Mouse (Mus musculus) thymus, postnatal 0 days (tissue): Measurements from ENCODE around the gene Gm45785. TPM values are rescaled to one million over a fixed set of nuclear protein-coding genes. Genes with fewer than 3 reads are reported as not detected.

Experiments
- DNase-seq: peaks from one replicate; pipeline ENCODE4 v3.0.0-alpha.2; 2015; ENCODE audit warnings: low spot score
- polyA plus RNA-seq: library from polyadenylated mRNA; unstranded; fragments of >200 nt; fragmentation: Nextera tagmentation; extraction: Ambion mirVana; gene quantifications from 2 replicates; pipeline ENCODE4 v1.2.1, GENCODE M21; 2015

The Gm45785 gene
- polyA plus RNA-seq, 1 experiment from 2014 or later: not detected

DNA sequence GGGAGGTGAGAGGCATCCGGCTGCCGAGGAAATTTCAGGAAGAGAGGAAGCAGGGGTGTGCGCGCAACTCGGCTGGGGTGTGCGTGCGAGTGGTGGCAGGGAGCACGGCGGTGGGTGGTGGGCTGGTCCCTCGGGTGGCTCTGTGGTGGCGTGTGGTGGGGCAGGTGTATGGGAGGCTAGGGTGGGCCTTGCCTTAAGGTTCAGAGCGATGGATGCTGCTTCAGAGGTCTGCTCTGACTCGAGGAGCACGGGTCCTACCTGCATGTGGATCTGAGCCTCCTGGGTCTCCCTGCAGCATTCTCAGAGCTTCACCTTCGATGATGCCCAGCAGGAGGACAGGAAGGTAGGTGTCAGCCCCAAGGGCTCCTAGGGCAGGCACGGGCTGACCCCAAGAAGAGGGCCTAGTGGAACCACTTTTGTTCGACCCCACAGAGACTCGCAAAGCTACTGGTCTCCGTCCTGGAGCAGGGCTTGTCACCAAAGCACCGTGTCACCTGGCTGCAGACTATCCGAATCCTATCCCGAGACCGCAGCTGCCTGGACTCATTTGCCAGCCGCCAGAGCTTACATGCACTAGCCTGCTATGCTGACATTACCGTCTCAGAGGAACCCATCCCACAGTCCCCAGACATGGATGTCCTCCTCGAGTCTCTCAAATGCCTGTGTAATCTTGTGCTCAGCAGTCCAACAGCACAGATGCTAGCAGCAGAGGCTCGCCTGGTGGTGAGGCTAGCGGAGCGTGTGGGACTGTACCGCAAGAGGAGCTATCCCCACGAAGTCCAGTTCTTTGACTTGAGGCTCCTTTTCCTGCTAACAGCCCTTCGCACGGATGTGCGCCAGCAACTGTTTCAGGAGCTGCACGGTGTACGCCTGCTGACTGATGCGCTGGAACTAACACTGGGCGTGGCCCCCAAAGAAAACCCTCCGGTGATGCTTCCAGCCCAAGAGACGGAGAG is 1.7 kb upstream of the Gm45785 start, which contains the start of gene Bet1l:
Gene Bet1l (minus strand): TSS at position 28 of the 956 bp plus-strand sequence.
- peak; percentile 4 for DNase-seq

GRCm38 (mm10) chr7:140856785-140857549 is 836 bp upstream of the Gm45785 start, which contains the start of gene Ric8a:
Gene Ric8a, plus strand, starts transcription at chr7:140856957.
- peak; percentile 82 for DNase-seq

GRCm38 (mm10) chr7:140855181-140855580 is 950 bp downstream of the Gm45785 start:
- DNase-seq: no peak

GRCm38 (mm10) chr7:140854483-140854882 is 1.6 kb downstream of the Gm45785 start:
- DNase-seq: no peak

DNA sequence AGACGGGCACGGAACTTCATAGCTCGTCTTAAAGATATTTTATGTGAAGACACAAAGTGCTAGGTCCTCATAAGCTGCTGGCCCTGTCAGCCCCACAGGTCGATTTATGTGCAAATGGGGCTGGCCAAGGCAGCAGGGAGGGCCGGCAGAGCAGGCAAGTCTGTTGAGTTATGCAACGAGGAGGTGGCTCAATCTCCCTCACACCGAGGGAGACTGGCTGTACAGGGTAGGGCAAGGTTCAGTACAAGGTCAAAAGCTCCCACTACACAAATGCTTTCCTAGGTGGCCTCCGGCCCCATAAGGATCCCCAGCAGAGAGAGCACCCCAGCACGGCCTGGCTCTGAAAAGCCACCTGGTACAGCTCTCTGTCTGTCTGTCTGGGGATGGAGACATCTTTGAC is 2.7 kb downstream of the Gm45785 start:
- DNase-seq: no peak

DNA sequence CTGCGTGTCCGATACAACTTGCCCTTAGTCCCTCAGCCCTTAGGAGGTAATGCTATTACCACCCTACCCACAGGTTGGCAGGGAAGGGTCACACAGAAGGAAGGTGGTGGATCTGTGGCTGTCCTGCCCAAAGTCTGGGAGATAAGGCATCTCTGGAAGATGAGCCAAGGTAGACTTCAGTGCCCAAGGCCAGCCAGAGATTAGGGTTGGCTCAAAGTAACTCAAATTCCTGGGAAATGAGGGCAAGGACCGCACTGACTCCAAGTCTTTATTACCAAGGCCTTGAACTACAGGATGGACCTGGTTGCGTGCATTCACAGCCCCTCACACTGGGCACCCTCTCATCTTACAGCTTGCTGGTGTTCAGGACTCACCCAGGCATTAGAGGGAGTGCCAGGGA is 4.2 kb downstream of the Gm45785 start:
- DNase-seq: no peak

DNA sequence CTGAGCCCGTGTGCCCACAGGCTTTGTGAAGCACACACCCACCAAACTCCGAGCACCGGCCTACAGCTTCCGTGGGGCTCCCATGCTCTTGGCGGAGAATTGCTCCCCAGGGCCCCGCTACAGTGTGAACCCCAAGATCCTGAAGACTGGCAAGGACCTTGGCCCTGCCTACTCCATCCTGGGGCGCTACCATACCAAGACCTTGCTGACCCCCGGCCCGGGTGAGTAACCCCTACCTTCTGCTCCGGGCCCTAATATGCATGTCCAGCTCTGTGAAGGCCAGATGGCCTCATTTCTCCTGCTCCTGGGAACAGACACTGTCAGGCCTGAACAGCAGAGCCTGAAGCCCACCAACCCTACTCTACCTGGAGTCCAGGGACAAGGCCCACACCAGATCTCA is 7.5 kb downstream of the Gm45785 start:
- no peak for DNase-seq

DNA sequence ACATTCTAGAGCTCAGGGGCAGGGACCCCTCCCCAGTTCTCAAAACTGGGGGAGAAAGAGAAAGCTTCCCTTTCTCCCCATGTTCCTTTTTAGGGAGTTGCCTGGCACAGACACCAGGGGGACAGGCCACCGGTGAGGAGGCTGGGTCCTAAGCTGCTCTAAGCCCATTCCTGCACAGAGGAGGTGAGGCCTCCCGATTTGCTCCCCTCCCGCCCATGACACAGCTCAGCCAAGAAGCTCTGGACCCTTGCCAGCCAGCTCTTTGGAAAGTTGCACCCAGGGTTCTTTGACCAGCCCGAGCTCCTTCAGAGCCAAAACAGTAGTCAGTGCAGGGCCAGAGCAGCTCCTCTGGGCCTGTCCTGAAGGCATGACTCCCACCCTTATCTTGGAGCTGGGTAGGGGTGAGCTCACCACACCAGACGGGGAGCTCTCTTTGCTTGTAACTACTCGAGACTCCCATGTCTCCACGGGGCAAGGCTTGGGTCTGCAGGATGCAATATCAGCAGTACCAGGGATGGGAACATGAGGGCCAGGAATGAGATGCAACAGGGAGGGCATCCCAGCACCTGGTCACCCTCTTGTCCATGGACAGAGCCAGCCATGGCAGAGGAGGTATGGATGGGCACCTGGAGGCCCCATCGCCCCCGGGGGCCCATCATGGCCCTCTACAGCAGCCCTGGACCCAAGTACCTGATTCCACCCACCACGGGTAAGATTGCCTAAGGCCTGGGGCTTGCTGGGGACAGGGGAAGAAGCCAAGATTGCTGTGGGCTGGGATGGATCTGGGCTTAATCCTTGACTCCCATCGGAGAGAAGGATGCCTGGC is 8.2 kb downstream of the Gm45785 start, which contains the start of gene Odf3:
Gene Odf3 (plus strand): TSS at position 51 of the 826 bp plus-strand sequence.
- no peak for DNase-seq

GRCm38 (mm10) chr7:140846676-140847075 is 9.5 kb downstream of the Gm45785 start:
- DNase-seq: no peak

DNA sequence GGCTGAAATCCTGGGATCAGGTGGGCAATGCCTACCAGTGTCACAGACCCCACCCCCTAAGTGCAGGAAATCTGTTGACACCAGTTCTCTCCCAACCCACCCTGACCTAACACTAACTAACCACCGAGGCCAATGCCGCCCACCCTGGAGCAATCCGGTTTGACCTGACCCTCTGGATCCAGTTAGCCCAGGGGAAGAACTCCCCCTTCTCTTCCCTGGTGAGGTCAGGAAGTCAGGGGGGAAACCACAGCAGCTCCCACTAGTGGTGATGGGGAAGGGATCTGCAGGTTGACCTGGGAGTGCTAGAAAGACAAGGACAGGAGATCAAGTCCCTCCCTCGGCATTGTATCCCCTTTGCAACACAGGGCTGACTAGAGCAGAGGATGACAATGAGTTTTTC is 10.4 kb downstream of the Gm45785 start:
- DNase-seq: no peak

DNA sequence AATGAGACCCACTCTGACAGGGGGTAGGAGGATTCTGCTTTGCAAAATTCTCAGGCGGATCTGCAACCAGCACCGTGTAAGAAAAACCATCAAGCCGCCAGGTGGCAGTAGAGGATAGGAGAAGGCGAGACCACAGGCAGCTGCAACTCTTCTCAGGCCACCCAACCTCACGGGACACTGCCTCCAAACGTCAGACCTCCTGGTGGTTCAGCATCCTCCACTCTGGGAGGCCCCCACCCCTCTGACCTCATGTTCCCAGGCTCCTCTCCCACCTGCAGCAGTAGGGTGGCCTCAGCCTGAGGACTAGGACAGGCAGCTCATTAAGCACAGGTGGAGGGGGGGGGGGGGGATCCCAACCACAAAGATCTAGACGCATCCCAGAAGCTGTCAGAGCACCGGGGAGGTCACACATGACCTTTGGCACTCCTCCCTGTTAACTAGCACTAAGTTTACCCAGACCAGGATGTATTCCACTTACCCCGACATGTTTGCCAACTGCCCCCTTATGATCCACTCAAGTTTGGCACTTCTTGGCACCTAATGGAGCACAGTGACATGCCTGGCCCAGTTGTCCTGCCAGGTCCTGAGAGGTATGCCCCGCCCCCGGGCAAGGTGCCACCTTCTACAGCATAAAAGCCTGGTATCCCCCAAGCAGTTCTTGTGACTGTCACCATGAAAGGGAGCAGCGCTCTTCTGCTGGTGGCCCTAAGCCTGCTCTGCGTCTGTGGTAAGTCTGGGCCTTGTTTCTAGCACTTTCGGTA is 11.0 kb downstream of the Gm45785 start, which contains the start of gene Scgb1c1:
Gene Scgb1c1 (plus strand): TSS at position 643 of the 761 bp plus-strand sequence.
- peak; percentile 88 for DNase-seq

GRCm38 (mm10) chr7:140843806-140844205 is 12.3 kb downstream of the Gm45785 start:
- DNase-seq: no peak

DNA sequence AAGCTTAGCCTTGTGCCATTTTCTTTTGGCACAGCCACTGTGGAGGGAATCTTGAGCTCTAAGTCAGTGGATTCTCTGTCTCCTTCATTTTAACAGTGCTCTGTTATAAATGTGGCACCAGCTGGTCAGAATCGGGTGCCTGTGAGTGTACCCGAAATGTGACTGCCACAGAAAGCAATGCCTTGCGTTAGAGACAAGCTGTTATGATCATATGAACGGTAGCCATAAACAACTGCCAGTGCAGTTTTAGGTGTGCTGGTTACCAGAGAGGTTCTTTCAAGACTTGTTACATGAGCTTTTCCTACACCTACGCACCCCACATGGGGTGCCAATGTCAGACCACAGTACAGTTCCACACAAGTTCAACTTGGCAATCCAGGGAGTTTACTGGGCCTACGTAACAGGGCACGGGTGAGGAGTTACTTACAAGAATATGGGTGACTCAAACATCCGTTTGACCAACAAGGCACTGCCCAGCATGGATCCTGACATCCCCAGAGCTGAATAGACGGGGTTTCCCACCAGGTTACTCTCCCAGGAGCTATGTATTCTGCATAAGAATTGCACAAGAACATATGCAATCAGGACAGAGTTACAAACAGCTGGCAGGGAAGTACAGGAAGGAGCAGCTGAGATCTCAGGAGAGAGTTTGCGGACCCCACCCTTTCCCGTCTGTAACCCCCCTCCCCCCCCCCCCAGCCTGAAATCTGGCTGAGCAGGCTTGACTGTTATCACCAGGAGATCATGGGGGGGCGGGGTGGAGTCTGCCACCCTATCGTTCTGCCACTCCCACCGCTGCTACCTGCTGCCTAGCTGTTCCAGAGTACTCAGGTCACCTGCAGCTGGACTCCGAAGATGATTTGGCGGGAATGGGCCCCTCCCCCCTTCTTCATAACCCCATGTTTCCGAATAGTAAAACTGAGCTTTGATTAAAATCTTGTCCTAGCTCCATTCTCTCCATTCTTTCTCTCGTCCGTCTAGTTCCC is 15.1 kb downstream of the Gm45785 start:
- DNase-seq: no peak

DNA sequence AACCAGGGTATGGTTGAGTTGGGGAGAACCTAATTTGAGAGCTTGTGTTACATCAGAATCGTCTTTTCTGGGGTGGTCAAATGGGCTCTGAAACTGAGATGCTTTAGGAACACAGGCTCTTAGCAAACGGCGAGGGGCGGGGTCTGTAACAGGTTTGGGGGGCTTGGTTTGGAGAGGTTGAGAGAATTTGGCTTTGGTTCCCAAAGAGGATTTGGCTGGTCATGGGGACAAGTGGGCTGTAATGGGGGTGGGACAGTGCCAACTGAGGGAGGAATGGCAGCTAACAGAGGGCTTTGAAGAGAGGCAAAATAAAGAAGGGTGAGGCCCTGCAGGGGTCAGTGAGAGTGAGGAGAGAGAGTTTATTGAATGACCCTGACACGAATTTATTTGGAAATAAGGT is 16.6 kb downstream of the Gm45785 start:
- DNase-seq: no peak

GRCm38 (mm10) chr7:140836243-140837115 is 19.7 kb downstream of the Gm45785 start:
- DNase-seq: no peak

- DNase-seq: no peak
Measured at GRCm38 (mm10) chr7:140835758-140836087, 20.4 kb downstream of the Gm45785 start.

GRCm38 (mm10) chr7:140834968-140835757 is 21.0 kb downstream of the Gm45785 start, which contains the start of gene Urah:
Gene Urah, plus strand, starts transcription at chr7:140835018.
- no peak for DNase-seq
